Mouse (Mus musculus) gastrocnemius, adult 8-10 months (tissue): ENCODE results near the gene Dvl1. TPM values are rescaled to one million over a fixed set of nuclear protein-coding genes. Genes with fewer than 3 reads are reported as not detected.

Experiments used
- DNase-seq, 2 experiments: peaks; one replicate each; pipeline ENCODE4 v3.0.0; 2022; ENCODE audit warnings: low spot score in 2 of 2
- total RNA-seq, 4 experiments: library from RNA; stranded (reverse); gene quantifications; 2 replicates each; pipeline ENCODE4 v1.2.4; 2022

Dvl1 gene
- total RNA-seq, 4 experiments from 2014 or later: 117 to 124 (median 120) TPM

GRCm38 (mm10) chr4:155839483-155839910, 7.7 kb upstream of the Dvl1 start, which contains the start of gene Mxra8:
Mxra8 (plus strand) TSS chr4:155839680.
- peak; percentile 89 to 92 for DNase-seq

- DNase-seq: peak; percentile 38 to 63
Observed at GRCm38 (mm10) chr4:155840076-155841002, 6.9 kb upstream of the Dvl1 start.

GRCm38 (mm10) chr4:155841003-155841454, 6.2 kb upstream of the Dvl1 start:
- DNase-seq: peak; percentile 61 to 73

GRCm38 (mm10) chr4:155841651-155842270, 5.4 kb upstream of the Dvl1 start:
- peak in 1 of 2 experiments; percentile 19 for DNase-seq

- no peak for DNase-seq
Observed at GRCm38 (mm10) chr4:155843231-155843630, 4.0 kb upstream of the Dvl1 start.

GRCm38 (mm10) chr4:155847591-155848352, 570 bp downstream of the Dvl1 start:
- DNase-seq: peak; percentile 37 to 60

- peak; percentile 60 to 72 for DNase-seq
Observed at GRCm38 (mm10) chr4:155848434-155849095, 1.4 kb downstream of the Dvl1 start.

GRCm38 (mm10) chr4:155849391-155849790, 2.2 kb downstream of the Dvl1 start:
- no peak for DNase-seq

GRCm38 (mm10) chr4:155849792-155850451, 2.7 kb downstream of the Dvl1 start:
- no peak for DNase-seq

GRCm38 (mm10) chr4:155851368-155851767, 4.2 kb downstream of the Dvl1 start:
- DNase-seq: no peak

DNA sequence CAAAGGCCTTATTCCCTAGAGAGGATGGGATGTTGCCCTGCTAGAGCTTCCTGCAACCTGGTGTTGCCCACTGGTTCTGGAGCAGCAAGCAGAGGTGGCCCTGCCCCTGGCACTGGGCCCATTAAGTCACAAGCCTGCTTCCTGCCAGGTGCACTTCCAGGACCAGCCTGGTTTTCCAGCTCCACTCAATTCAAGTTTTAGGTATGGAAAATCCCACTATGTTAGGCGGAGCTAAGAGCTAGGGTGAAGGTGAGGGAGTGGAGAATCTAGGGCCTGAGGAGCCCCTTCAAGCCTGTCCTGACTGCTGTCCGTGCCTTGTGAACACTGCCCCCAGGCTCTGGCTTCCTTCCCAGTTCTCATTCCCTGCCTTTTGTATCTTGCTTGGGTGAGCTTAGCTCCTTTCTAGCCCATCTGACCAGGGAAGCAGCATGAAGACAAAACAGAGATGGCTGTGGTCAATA, 4.8 kb downstream of the Dvl1 start:
- no peak for DNase-seq

GRCm38 (mm10) chr4:155853421-155853820, 6.2 kb downstream of the Dvl1 start:
- DNase-seq: no peak

DNA sequence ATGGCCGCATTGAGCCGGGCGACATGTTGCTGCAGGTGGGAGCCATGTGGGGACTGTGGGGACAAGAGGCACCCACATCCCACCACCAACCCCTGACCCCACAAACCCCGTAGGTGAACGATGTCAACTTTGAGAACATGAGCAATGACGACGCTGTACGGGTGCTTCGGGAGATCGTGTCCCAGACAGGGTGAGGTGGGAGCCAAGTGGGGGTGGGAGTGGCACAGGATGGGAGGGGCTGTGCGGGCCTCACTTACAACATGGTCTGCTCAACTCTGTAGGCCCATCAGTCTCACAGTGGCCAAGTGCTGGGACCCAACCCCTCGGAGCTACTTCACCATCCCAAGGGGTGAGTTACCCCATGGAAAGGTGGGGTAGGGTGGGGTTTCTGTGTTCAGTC, 7.8 kb downstream of the Dvl1 start:
- no peak for DNase-seq

- no peak for DNase-seq
Observed at GRCm38 (mm10) chr4:155856071-155856470, 8.9 kb downstream of the Dvl1 start.

DNA sequence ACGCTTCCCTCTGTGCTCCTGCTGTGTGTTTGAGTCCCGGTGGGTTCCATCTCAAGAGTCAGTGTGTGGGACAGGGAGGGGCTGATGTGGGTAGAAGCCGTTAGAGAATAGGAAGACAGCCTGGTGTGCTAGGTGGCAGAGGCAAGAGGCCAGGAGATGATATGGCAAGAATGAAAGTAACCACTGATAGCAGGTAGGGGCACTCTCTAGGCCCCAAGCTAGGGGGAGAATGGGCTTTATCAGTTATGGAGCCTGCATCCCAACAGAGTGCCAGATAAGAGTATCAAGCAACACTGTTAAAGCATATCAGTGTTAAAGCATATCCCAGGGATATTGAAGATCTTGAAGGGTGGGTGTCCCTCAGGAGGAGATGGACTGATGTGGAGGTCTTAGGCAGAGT, 9.7 kb downstream of the Dvl1 start:
- no peak for DNase-seq

GRCm38 (mm10) chr4:155859318-155859717, 12.1 kb downstream of the Dvl1 start:
- no peak for DNase-seq

DNA sequence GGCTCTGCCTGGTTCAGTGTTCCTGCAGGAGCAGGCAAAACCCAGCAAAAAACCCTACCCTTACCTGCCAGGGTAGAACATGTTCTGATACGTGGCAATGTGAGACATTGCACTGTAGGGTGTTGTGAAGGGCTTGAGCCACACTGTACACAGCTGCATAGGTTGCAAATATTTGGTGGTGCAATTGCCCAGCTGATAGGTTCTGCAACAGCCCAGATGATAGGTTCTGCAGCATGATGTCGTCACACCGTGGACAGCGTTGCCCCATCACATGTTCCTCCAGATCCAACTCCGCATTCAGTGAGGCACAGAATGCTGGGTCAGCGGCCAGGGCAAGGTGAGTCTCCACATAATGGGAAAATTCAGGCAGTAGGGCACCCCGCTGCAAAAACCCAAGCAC, 14.6 kb downstream of the Dvl1 start:
- DNase-seq: no peak

DNA sequence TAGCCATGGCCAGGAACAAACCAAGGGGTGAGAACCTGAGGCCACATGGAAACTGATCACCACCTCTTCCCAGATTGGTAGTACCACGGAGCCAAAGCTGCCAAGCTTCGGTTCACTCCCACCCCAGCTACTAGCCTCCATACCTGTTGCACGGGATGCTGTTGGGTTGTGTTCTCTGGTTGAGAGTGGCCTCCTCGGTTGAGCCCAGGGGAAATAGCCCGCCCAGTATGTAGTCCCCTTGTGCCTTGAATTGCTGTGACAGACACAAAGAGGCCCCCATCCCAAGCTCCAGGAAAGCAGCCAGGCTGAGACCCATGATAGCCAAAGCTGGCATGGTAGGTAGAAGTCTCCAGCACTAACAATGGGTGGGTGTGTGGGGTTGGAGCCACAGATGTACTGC, 15.8 kb downstream of the Dvl1 start, which contains the start of gene Tas1r3:
Gene Tas1r3, minus strand, starts transcription at position 362 of the 400 bp plus-strand sequence.
- DNase-seq: no peak

DNA sequence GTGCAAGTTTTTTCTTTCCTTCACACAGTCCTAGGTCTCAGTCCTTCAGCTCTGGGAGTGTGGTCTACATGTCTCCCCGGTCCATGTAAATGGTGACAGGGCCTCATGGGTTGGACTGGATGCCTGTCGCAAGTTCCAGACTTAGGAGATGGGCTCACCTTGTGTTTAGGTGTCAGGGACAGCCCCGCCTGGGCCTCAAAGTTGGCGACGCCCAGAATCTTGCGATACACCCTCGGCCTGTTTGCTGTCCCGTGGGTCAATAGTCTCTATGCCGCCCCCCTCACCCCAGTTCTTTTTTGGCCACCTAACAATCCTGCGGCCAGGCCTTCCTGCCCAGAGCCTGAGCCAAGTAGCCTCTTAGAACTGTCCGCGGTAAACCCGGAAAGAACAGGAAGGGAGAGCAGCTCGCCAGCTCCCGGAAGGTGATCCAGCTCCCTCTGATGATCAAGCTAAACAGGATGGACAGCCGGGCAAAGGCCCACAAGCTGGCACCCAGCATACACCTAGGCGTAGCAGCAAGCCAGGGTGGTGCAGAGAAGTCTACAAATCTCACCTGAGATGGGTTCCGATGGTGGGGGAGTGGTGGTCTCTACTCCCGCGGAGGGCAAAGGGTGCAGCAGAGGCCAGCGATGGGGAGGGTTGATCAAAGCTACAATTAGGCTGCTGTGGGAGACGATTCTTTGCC, 21.6 kb downstream of the Dvl1 start:
- DNase-seq: no peak
